Mouse (Mus musculus): ENCODE results near the gene Bloc1s3.

The Bloc1s3 gene

DNA sequence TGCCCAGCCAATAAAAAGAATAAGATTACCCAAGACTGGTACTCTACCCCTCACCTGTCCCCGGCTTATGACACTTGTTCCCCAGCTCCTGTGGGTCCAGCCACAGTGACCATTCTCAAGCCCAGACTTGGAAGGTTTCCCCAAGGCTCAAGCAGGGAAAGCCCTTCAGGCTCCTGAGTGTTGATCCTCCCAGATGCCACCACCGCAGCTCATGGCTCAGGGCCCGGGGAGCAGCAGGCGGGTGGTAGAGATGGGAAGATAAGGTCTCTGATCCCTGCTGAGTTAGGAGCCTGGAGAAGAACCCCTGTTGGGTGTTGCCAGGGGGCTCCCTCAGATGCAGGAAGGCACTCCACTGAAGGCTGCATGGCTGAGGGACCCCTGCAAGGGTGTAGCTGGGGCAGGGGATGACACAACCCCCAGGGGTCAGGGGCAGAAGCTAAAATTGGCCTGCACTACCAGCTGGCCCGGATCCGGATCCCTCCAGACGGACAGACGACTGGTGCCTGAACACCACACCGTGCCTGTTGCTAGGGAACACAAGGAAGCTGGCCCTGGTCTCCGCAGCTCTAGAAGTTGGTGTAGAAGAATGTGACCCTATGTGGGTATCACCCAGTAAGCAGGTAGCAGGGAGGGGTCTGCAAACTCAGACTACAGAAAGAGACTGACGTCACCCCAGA, 52.2 kb downstream of the Bloc1s3 start:
- DNase-seq (ENCODE audit: low read depth, low spot score), result no peak

DNA sequence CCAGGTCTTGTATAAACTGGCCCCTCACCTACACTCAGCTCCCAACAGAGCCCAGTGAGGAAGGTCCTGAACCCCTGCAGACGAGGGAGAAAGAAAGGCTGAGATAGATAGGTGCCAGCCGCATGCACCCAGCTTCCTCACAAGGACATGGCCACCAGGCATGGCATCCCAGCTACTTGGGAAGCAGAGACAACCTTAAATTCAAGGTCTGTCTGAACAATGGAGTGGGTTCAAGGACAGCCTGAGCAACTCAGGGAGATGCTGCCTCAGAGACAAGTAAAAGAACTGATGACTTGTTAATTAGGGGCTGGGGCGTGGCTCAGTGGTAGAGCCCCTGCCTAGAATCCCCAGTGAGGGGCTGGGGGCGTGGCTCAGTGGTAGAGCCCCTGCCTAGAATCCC, 53.0 kb downstream of the Bloc1s3 start:
- DNase-seq (ENCODE audit: low read depth, low spot score), result no peak

Measured in forelimb bud, embryonic 11.5 days (tissue).